Mouse (Mus musculus) thymus, adult 2 months (tissue): ENCODE data around the gene Rhox3f. TPM values are rescaled to one million over a fixed set of nuclear protein-coding genes. Genes with fewer than 3 reads are reported as not detected.
"Not testable (repeated sequence)": the region's sequence is repeated elsewhere in the genome, so short reads cannot be mapped to it uniquely, and the experiment has no call there.

Experiments used
- DNase-seq: peaks from one replicate; pipeline ENCODE4 v3.0.0; 2021
- H3K27ac ChIP-seq: fragments of 200-500 bp; 2 replicates; pipeline ENCODE4 v1.5.1; 2012; ENCODE audit warnings: low read length, control low read depth; ENCODE audit not compliant: control insufficient read depth, insufficient read depth
- H3K27me3 ChIP-seq: fragments of 200-500 bp; 2 replicates; pipeline ENCODE4 v1.6.1; 2012; ENCODE audit warnings: mild to moderate bottlenecking, low read length, moderate library complexity, mixed read lengths; ENCODE audit not compliant: control insufficient read depth, insufficient read depth
- H3K36me3 ChIP-seq: fragments of 200-500 bp; 2 replicates; pipeline ENCODE4 v1.6.1; 2012; ENCODE audit warnings: mild to moderate bottlenecking, low read length, moderate library complexity; ENCODE audit not compliant: control insufficient read depth, insufficient read depth
- H3K4me1 ChIP-seq: fragments of 200-500 bp; replicated peaks from 2 replicates; pipeline ENCODE4 v1.6.1; 2012; ENCODE audit warnings: low read length; ENCODE audit not compliant: control insufficient read depth, insufficient read depth
- H3K4me3 ChIP-seq: fragments of 200-500 bp; 2 replicates; pipeline ENCODE4 v1.5.1; 2012; ENCODE audit warnings: mild to moderate bottlenecking, low read length, control low read depth, moderate library complexity; ENCODE audit not compliant: control insufficient read depth, insufficient read depth
- WGBS: fragments of 180-500 bp; shearing (Covaris S2); methylation state at CpG from one replicate; pipeline ENCODE4 v1.1.7; 2018; 5-methylcytosine and 5-hydroxymethylcytosine counted together
- polyA plus RNA-seq: library from polyadenylated mRNA; depleted of rRNA; stranded (reverse); fragments of >200 nt; gene quantifications from 2 replicates; pipeline ENCODE4 v1.2.3, GENCODE M21; 2012; rRNA removed

The Rhox3f gene
- polyA plus RNA-seq = not detected in 2 replicates

DNA sequence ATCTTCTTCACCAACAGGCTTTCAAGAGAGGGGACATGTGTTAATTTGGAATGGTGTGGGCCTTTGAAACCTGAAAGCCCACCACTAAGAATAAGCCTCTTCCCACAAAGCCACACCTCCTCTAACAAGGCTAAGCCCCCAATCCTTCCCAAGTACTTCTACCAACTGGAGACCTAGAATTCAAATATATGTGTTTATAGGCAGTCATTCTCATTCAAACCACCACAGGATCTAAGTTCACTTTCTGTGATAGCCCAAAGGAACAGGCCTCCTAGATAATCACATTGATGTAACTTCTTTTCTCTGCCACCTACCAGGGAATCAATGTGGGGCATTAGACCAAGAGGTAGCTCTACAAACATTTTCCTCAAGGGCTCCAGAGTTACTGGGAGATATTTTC is at the start of gene Rhox3f:
Rhox3f (plus strand) TSS at position 301 of the 400 bp plus-strand sequence.
- not testable (repeated sequence) for H3K4me1 ChIP-seq, H3K27me3 ChIP-seq, H3K27ac ChIP-seq, H3K36me3 ChIP-seq, DNase-seq, H3K4me3 ChIP-seq

DNA sequence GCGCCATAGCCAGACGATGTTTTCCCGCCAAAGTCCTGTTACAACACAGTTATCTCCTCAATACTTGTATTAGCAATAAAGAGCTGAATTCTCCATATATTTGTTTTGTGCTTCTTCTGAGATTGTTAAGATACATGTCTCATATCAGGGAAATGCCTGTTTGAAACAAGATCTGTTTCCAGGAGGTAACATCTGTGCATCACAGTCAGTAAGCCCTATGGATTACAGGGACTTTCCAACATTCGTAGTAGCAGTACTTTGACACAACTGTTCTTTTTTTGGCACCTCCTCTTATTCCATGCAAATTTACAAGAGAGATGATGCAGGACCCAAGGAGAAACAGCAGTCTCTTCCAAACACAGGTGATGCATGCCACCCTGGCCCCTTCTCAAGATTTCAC is 39.1 kb upstream of the Rhox3f start, which contains the start of gene Rhox3e:
Rhox3e (plus strand) TSS at position 301 of the 400 bp plus-strand sequence.
- H3K27ac ChIP-seq, H3K4me1 ChIP-seq, H3K4me3 ChIP-seq, DNase-seq, H3K27me3 ChIP-seq, H3K36me3 ChIP-seq: not testable (repeated sequence)
- no CpG with 5 or more reads among the region's 4 CpGs for WGBS

DNA sequence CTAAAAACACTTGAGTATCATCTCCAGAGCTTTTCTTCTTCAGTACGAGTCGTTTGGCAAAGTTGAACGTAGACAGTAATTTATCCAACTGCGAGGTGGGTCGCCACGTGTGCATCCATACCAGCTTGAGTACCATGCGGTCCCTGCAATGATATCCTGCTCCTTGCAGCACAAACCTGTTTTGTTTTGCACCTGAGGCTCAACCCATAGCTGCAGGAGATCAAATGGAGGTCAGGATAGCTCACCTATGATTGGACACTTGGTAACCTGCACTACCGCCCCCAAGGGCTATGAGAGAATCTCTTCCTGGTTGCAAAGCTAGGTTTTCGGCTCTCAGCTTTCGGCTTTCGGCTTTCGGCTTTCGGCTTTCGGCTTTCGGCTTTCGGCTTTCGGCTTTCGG is 23.7 kb upstream of the Rhox3f start, which contains the start of gene Rhox4e:
Rhox4e (plus strand) TSS at position 301 of the 400 bp plus-strand sequence.
- H3K4me1 ChIP-seq, H3K27ac ChIP-seq, H3K4me3 ChIP-seq, H3K27me3 ChIP-seq, H3K36me3 ChIP-seq, DNase-seq: not testable (repeated sequence)
- WGBS = 100% methylated on average over 10 of the region's 18 CpGs

GRCm38 (mm10) chrX:37571105-37571504 is 9.7 kb upstream of the Rhox3f start, which contains the start of gene Rhox2f:
Rhox2f (plus strand) TSS chrX:37571405.
- not testable (repeated sequence) for H3K4me3 ChIP-seq, H3K27me3 ChIP-seq, H3K27ac ChIP-seq, DNase-seq, H3K4me1 ChIP-seq, H3K36me3 ChIP-seq
- WGBS = 86% methylated on average over 8 of the region's 8 CpGs

DNA sequence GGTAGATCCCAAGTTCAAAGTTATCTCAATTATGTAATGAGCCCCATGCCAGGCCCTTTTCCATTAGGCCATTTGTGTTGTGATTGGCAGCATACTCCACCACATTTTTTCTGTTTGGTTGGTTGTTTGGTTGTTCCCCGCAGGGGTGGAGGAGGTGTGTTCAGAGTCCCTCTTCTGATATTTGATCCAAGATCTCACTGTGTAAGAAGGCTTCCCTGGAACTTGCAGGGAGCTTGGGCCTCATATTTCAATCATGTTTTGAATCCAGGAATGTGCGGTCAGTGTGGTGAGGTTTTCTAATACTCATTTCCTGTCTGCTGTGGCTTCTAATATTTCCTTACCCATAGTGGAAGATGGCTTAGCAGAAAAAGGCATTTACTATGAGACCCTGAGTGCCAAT is 8.2 kb upstream of the Rhox3f start:
- H3K27ac ChIP-seq, H3K4me1 ChIP-seq, DNase-seq, H3K27me3 ChIP-seq, H3K4me3 ChIP-seq, H3K36me3 ChIP-seq: not testable (repeated sequence)
- WGBS = 32% methylated on average over 2 of the region's 2 CpGs

DNA sequence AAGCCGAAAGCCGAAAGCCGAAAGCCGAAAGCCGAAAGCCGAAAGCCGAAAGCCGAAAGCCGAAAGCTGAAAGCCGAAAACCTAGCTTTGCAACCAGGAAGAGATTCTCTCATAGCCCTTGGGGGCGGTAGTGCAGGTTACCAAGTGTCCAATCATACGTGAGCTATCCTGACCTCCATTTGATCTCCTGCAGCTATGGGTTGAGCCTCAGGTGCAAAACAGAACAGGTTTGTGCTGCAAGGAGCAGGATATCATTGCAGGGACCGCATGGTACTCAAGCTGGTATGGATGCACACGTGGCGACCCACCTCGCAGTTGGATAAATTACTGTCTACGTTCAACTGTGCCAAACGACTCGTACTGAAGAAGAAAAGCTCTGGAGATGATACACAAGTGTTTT is 26.8 kb downstream of the Rhox3f start, which contains the start of gene Rhox4f:
Rhox4f (minus strand) TSS at position 101 of the 400 bp plus-strand sequence.
- not testable (repeated sequence) for H3K27ac ChIP-seq, H3K36me3 ChIP-seq, DNase-seq, H3K4me1 ChIP-seq, H3K27me3 ChIP-seq, H3K4me3 ChIP-seq
- 99% methylated on average over 15 of the region's 19 CpGs for WGBS

DNA sequence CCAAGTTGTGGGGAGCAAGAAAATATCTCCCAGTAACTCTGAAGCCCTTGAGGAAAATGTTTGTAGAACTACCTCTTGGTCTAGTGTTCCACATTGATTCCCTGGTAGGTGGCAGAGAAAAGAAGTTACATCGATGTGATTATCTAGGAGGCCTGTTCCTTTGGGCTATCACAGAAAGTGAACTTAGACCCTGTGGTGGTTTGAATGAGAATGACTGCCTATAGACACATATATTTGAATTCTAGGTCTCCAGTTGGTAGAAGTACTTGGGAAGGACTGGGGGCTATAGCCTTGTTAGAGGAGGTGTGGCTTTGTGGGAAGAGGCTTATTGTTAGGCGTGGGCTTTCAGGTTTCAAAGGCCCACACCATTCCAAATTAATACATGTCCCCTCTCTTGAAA is 47.7 kb downstream of the Rhox3f start, which contains the start of gene Rhox3g:
Rhox3g (minus strand) TSS at position 101 of the 400 bp plus-strand sequence.
- WGBS = 93% methylated on average over 2 of the region's 2 CpGs
- not testable (repeated sequence) for H3K4me1 ChIP-seq, H3K27ac ChIP-seq, H3K27me3 ChIP-seq, DNase-seq, H3K36me3 ChIP-seq, H3K4me3 ChIP-seq

Other genes with a start within 250 kb of the Rhox3f start
- not detected in 2 replicates for gene Rhox3a2, start 201.0 kb upstream of the Rhox3f start, polyA plus RNA-seq
- 1.2 and 1.6 TPM in 2 replicates for gene Rhox4a2, start 190.1 kb upstream of the Rhox3f start, polyA plus RNA-seq
- gene Rhox2b, start 168.9 kb upstream of the Rhox3f start, polyA plus RNA-seq = not detected in 2 replicates
- 0.48 and 0.54 TPM in 2 replicates for gene Rhox4b, start 148.5 kb upstream of the Rhox3f start, polyA plus RNA-seq
- gene Rhox2c, start 127.3 kb upstream of the Rhox3f start, polyA plus RNA-seq = not detected in 2 replicates
- not detected in 2 replicates for gene Rhox3c, start 122.4 kb upstream of the Rhox3f start, polyA plus RNA-seq
- gene Rhox4c, start 100.7 kb upstream of the Rhox3f start, polyA plus RNA-seq = not detected in 2 replicates
- not detected in 2 replicates for gene Rhox2d, start 87.6 kb upstream of the Rhox3f start, polyA plus RNA-seq
- gene Rhox4d, start 66.6 kb upstream of the Rhox3f start, polyA plus RNA-seq = not detected in 2 replicates
- gene Rhox2e, start 50.5 kb upstream of the Rhox3f start, polyA plus RNA-seq = not detected in 2 replicates
- not detected in 2 replicates for gene Rhox3e, start 39.0 kb upstream of the Rhox3f start, polyA plus RNA-seq
- gene Rhox4e, start 23.6 kb upstream of the Rhox3f start, polyA plus RNA-seq = not detected in 2 replicates
- gene Rhox2f, start 9.6 kb upstream of the Rhox3f start, polyA plus RNA-seq = not detected in 2 replicates
- not detected in 2 replicates for gene Rhox4f, start 26.7 kb downstream of the Rhox3f start, polyA plus RNA-seq
- gene Rhox3g, start 47.6 kb downstream of the Rhox3f start, polyA plus RNA-seq = not detected in 2 replicates
- gene Rhox2g, start 62.5 kb downstream of the Rhox3f start, polyA plus RNA-seq = not detected in 2 replicates
- gene Rhox4g, start 70.3 kb downstream of the Rhox3f start, polyA plus RNA-seq = not detected in 2 replicates
- gene Rhox3h, start 87.8 kb downstream of the Rhox3f start, polyA plus RNA-seq = not detected in 2 replicates
- not detected in 2 replicates for gene Rhox2h, start 92.3 kb downstream of the Rhox3f start, polyA plus RNA-seq
- gene Rhox5, start 223.8 kb downstream of the Rhox3f start, polyA plus RNA-seq = not detected in 2 replicates
- 0.13 TPM in 1 of 2 replicates, not detected in the other for gene Rhox6, start 245.9 kb downstream of the Rhox3f start, polyA plus RNA-seq